Mouse (Mus musculus) gonadal fat pad, adult 2 months (tissue): Measurements from ENCODE around the gene Nutf2-ps1. TPM values are rescaled to one million over a fixed set of nuclear protein-coding genes. Genes with fewer than 3 reads are reported as not detected.

Experiments
- polyA plus RNA-seq: library from polyadenylated mRNA; depleted of rRNA; stranded (reverse); fragments of >200 nt; gene quantifications from 2 replicates; pipeline ENCODE4 v1.2.3, GENCODE M21; 2012; rRNA removed

The Nutf2-ps1 gene
- polyA plus RNA-seq, 1 experiment: 116 TPM

Other genes with a start within 250 kb of the Nutf2-ps1 start
- gene Gm10197, start 217.3 kb downstream of the Nutf2-ps1 start, polyA plus RNA-seq: not detected in 2 replicates
- 4.1 and 6.8 TPM in 2 replicates for gene Smndc1, start 198.5 kb downstream of the Nutf2-ps1 start, polyA plus RNA-seq
- 21.2 and 27.2 TPM in 2 replicates for gene Dusp5, start 60.0 kb downstream of the Nutf2-ps1 start, polyA plus RNA-seq
- gene Smc3, start 11.3 kb upstream of the Nutf2-ps1 start, polyA plus RNA-seq: 4.8 and 6.5 TPM in 2 replicates
- 1.9 and 2.2 TPM in 2 replicates for gene Rbm20, start 88.2 kb upstream of the Nutf2-ps1 start, polyA plus RNA-seq